Mouse (Mus musculus) lung, adult 2 months (tissue): ENCODE data around the gene Casd1.
A peak's percentile ranks its signal among the peaks of the same experiment; 100 is the strongest.

Source experiments
- CTCF ChIP-seq: fragments of 200-500 bp; IDR thresholded peaks from 2 replicates; pipeline ENCODE4 v1.5.1; 2011; ENCODE audit warnings: mild to moderate bottlenecking, low read length, control low read depth; ENCODE audit not compliant: insufficient read depth
- POLR2A ChIP-seq: fragments of 200-500 bp; IDR thresholded peaks from 2 replicates; pipeline ENCODE4 v1.6.1; 2011; ENCODE audit warnings: low read depth, mild to moderate bottlenecking, control low read depth, low read length, borderline replicate concordance; ENCODE audit errors: extremely low read depth

GRCm38 (mm10) chr6:4557678-4558077, 43.0 kb upstream of the Casd1 start:
- TF ChIP-seq CTCF (peak; percentile 58), POLR2A (no peak)
